Mouse (Mus musculus): ENCODE results near the gene Pym1. TPM values are rescaled to one million over a fixed set of nuclear protein-coding genes. Genes with fewer than 3 reads are reported as not detected.

Pym1 gene
- polyA plus RNA-seq (2012; rRNA removed): 31.7 and 34.7 TPM in 2 replicates

- TF ChIP-seq POLR2A (IDR thresholded peaks at IDR 0.05; ENCODE audit: low read depth, low read length): peak; percentile 74
- no peak for TF ChIP-seq CTCF (IDR thresholded peaks at IDR 0.05; ENCODE audit: extremely low read depth, insufficient read depth, insufficient read length, insufficient replicate concordance)
- 0 out of 2 replicates have a peak, but pooled peaks cover 1% of the 10 kb centered on the region for H3K36me3 ChIP-seq (ENCODE audit: control insufficient read depth, insufficient read depth, low read length)
- peak within 1 kb of the TSS; percentile 97 for H3K27ac ChIP-seq (ENCODE audit: insufficient read depth, low read length)
- H3K4me1 ChIP-seq (ENCODE audit: control insufficient read depth, insufficient read depth, insufficient read length): peaks cover 8% of the 10 kb centered on the region
- H3K27me3 ChIP-seq (ENCODE audit: control insufficient read depth, insufficient read depth, low read length): no peaks in the 10 kb centered on the region
- WGBS: under 1% methylated on average over 36 of the region's 36 CpGs
- peak within 1 kb of the TSS; percentile 84 for H3K4me3 ChIP-seq (ENCODE audit: extremely low read depth, insufficient read depth, insufficient read length)
- peak; percentile 36 to 83 for DNase-seq (ENCODE audit: low read depth in 1 of 2, low spot score in 2 of 2)
These were observed at the start of gene Pym1 for GRCm38 (mm10) chr10:128747646-128748251. Gene Pym1, plus strand, starts transcription at chr10:128747889.

GRCm38 (mm10) chr10:128699006-128699405 lies 48.7 kb upstream of the Pym1 start:
- H3K36me3 ChIP-seq (ENCODE audit: control insufficient read depth, insufficient read depth, low read length): peaks cover 10% of the 10 kb centered on the region
- peaks cover 7% of the 10 kb centered on the region; the same call in 1 of the 2 replicates for H3K4me1 ChIP-seq (ENCODE audit: control insufficient read depth, insufficient read depth, insufficient read length)
- H3K27me3 ChIP-seq (ENCODE audit: control insufficient read depth, insufficient read depth, low read length): no peaks in the 10 kb centered on the region
- WGBS: 87% methylated on average over 5 of the region's 5 CpGs
- TF ChIP-seq POLR2A (IDR thresholded peaks at IDR 0.05; ENCODE audit: low read depth, low read length) (no peak), CTCF (IDR thresholded peaks at IDR 0.05; ENCODE audit: extremely low read depth, insufficient read depth, insufficient read length, insufficient replicate concordance) (no peak)
- DNase-seq (ENCODE audit: low read depth in 1 of 2, low spot score in 2 of 2): no peak
- H3K4me3 ChIP-seq (ENCODE audit: extremely low read depth, insufficient read depth, insufficient read length): no peak overlapping the region
- H3K27ac ChIP-seq (ENCODE audit: insufficient read depth, low read length): no peak overlapping the region

DNA sequence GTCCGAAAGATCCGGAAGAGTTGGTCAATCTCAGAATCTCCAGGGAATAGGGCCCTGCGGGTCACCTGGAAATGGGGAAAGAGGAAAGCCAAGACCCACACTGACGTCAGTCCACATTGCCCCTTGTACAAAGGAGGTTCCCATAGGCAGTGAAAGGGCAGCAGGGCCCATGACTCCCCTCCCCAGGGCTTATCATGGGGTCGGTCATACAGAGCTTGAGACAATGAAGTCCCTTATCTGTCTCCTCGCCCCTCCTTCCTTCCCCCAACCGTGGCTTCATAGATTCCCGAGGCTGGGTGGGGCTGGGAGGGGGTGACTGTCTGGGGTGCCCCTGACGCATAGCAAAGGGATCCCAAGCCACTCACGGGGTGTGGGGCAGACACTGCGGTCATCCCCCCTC lies 48.1 kb upstream of the Pym1 start:
- no peak for TF ChIP-seq CTCF (IDR thresholded peaks at IDR 0.05; ENCODE audit: extremely low read depth, insufficient read depth, insufficient read length, insufficient replicate concordance)
- no peak for TF ChIP-seq POLR2A (IDR thresholded peaks at IDR 0.05; ENCODE audit: low read depth, low read length)
- H3K27ac ChIP-seq (ENCODE audit: insufficient read depth, low read length): no peak overlapping the region
- 79% methylated on average over 11 of the region's 11 CpGs for WGBS
- H3K4me1 ChIP-seq (ENCODE audit: control insufficient read depth, insufficient read depth, insufficient read length): peaks cover 7% of the 10 kb centered on the region; the same call in 1 of the 2 replicates
- H3K27me3 ChIP-seq (ENCODE audit: control insufficient read depth, insufficient read depth, low read length): no peaks in the 10 kb centered on the region
- DNase-seq (ENCODE audit: low read depth in 1 of 2, low spot score in 2 of 2): no peak
- H3K4me3 ChIP-seq (ENCODE audit: extremely low read depth, insufficient read depth, insufficient read length): no peak overlapping the region
- H3K36me3 ChIP-seq (ENCODE audit: control insufficient read depth, insufficient read depth, low read length): peaks cover 10% of the 10 kb centered on the region

DNA sequence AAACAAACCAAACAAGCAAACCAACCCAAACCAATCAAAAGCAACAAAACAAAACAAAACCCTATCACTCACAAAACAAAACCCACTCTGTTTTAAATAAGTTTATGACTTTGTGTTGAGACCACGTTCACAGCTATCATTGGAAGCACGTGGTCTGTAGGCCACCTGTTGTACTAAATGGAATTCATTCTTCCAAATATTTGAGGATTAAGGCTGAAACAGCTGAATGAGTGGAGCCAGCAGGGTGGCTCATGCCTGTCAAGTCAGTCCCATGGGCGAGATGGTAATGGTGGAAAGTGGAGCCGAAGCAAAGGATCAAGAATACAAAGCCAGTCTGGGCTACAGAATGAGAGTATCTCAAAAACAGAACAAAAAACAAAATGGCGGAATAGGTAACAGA lies 47.0 kb upstream of the Pym1 start:
- Histone ChIP-seq H3K4me3 (ENCODE audit: extremely low read depth, insufficient read depth, insufficient read length) (no peak overlapping the region), H3K27ac (ENCODE audit: insufficient read depth, low read length) (no peak overlapping the region), H3K27me3 (ENCODE audit: control insufficient read depth, insufficient read depth, low read length) (no peaks in the 10 kb centered on the region), H3K36me3 (ENCODE audit: control insufficient read depth, insufficient read depth, low read length) (peaks cover 10% of the 10 kb centered on the region), H3K4me1 (ENCODE audit: control insufficient read depth, insufficient read depth, insufficient read length) (peaks cover 8% of the 10 kb centered on the region; the same call in 1 of the 2 replicates)
- TF ChIP-seq CTCF (IDR thresholded peaks at IDR 0.05; ENCODE audit: extremely low read depth, insufficient read depth, insufficient read length, insufficient replicate concordance): no peak
- TF ChIP-seq POLR2A (IDR thresholded peaks at IDR 0.05; ENCODE audit: low read depth, low read length): no peak
- no peak for DNase-seq (ENCODE audit: low read depth in 1 of 2, low spot score in 2 of 2)
- 95% methylated on average over 5 of the region's 5 CpGs for WGBS

DNA sequence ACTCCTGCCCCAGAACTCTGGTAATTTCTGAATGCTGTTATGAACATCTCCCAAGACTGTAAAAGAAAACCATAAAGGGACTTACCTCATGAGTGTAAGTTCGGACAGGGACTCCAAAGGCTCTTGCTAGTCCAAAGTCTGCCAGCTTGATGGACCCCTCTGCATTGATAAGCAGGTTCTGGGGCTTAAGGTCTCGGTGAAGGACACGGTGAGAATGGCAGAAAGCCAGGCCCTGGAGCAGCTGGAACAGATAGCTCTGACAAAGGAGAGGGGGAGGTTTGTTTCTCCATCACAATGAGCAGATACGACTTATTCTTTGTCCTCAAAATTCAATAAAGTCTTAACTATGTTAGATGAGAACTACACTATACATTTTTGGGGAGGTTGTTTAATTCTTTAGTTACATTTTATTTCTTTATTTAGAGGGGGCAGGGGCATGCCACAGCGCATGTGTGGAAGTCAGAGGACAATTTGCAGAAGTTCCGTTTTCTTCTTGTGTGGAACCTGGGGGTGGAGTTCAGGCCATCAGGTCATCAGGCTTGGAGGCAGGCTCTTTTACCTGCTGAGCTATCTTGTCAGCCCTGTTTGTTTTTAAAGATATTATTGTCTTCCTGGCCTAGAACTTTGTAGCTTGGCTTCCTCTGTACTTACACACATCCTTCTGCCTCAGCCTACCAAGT lies 45.2 kb upstream of the Pym1 start:
- no peaks in the 10 kb centered on the region for H3K27me3 ChIP-seq (ENCODE audit: control insufficient read depth, insufficient read depth, low read length)
- H3K36me3 ChIP-seq (ENCODE audit: control insufficient read depth, insufficient read depth, low read length): peaks cover 10% of the 10 kb centered on the region
- no peak for DNase-seq (ENCODE audit: low read depth in 1 of 2, low spot score in 2 of 2)
- TF ChIP-seq POLR2A (IDR thresholded peaks at IDR 0.05; ENCODE audit: low read depth, low read length): no peak
- no peak for TF ChIP-seq CTCF (IDR thresholded peaks at IDR 0.05; ENCODE audit: extremely low read depth, insufficient read depth, insufficient read length, insufficient replicate concordance)
- no peak overlapping the region for H3K4me3 ChIP-seq (ENCODE audit: extremely low read depth, insufficient read depth, insufficient read length)
- peaks cover 3% of the 10 kb centered on the region; the same call in 1 of the 2 replicates for H3K4me1 ChIP-seq (ENCODE audit: control insufficient read depth, insufficient read depth, insufficient read length)
- no peak overlapping the region for H3K27ac ChIP-seq (ENCODE audit: insufficient read depth, low read length)
- WGBS: 65% methylated on average over 6 of the region's 6 CpGs

DNA sequence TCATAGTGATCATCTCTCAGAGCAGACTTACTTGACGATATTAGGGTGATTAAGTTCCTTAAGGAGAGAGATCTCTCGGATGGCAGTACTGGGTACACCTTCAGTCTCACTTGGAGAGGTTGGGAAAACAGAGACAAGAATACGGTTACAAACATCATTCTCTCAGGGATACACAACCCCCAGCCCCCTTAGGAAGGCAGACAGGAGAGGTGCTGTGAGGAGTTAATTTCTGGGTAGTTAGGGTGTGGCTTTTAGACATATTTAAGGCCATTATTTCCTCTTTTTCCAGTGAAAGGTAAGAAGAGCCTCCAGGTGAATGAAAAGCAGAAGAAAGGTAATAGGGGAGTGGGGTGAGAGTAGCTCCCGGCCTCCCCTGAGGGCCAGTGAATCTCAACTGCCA lies 43.8 kb upstream of the Pym1 start, which contains the start of gene Pmel:
Gene Pmel, plus strand, starts transcription at position 301 of the 400 bp plus-strand sequence.
- no peaks in the 10 kb centered on the region for H3K27me3 ChIP-seq (ENCODE audit: control insufficient read depth, insufficient read depth, low read length)
- peaks cover 10% of the 10 kb centered on the region for H3K36me3 ChIP-seq (ENCODE audit: control insufficient read depth, insufficient read depth, low read length)
- 31% methylated on average over 4 of the region's 4 CpGs for WGBS
- no peak for DNase-seq (ENCODE audit: low read depth in 1 of 2, low spot score in 2 of 2)
- TF ChIP-seq POLR2A (IDR thresholded peaks at IDR 0.05; ENCODE audit: low read depth, low read length) (no peak), CTCF (IDR thresholded peaks at IDR 0.05; ENCODE audit: extremely low read depth, insufficient read depth, insufficient read length, insufficient replicate concordance) (no peak)
- peak within 1 kb of the TSS; percentile 90 for H3K4me3 ChIP-seq (ENCODE audit: extremely low read depth, insufficient read depth, insufficient read length)
- peaks cover 3% of the 10 kb centered on the region; the same call in 1 of the 2 replicates for H3K4me1 ChIP-seq (ENCODE audit: control insufficient read depth, insufficient read depth, insufficient read length)
- peak within 1 kb of the TSS; percentile 86 for H3K27ac ChIP-seq (ENCODE audit: insufficient read depth, low read length)

Data from spleen, adult 2 months (tissue).